Mouse (Mus musculus) cortical plate, adult 2 months (tissue): ENCODE data around the gene Cubn.

Experiments
- CTCF ChIP-seq: fragments of 200-500 bp; IDR thresholded peaks from 2 replicates; pipeline ENCODE4 v1.5.1; 2011; ENCODE audit warnings: mild to moderate bottlenecking, control low read depth, low read length; ENCODE audit not compliant: insufficient read depth; ENCODE audit errors: extremely low read depth
- POLR2A ChIP-seq: fragments of 200-500 bp; IDR thresholded peaks from 2 replicates; pipeline ENCODE4 v1.6.1; 2011; ENCODE audit warnings: mild to moderate bottlenecking, low read length, control low read depth; ENCODE audit not compliant: insufficient read depth; ENCODE audit errors: extremely low read depth

DNA sequence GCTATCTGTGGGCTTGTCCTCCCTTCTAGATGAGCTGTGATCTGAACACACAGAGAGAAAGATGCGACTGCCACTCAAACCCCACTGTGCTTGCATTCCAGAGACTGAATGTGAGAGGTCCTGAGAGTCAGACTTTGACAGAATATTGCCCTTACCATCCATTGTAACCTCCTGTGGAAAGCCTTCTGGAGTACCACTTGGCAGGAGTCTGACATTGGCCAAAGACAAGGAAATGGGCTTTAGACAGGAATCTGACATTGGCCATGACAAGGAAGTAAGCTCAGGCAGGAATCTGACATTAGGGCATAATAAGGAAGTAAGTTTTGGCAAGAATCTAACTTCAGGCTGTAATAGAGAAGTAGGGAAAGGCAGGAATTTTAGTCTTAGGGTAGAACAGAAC, 118.3 kb downstream of the Cubn start:
- TF ChIP-seq CTCF (no peak), POLR2A (no peak)
